Mouse (Mus musculus): ENCODE measurements around the gene Fam3b. TPM values are rescaled to one million over a fixed set of nuclear protein-coding genes. Genes with fewer than 3 reads are reported as not detected.

Fam3b gene
- polyA plus RNA-seq, 1 experiment from 2014 or later, result not detected

DNA sequence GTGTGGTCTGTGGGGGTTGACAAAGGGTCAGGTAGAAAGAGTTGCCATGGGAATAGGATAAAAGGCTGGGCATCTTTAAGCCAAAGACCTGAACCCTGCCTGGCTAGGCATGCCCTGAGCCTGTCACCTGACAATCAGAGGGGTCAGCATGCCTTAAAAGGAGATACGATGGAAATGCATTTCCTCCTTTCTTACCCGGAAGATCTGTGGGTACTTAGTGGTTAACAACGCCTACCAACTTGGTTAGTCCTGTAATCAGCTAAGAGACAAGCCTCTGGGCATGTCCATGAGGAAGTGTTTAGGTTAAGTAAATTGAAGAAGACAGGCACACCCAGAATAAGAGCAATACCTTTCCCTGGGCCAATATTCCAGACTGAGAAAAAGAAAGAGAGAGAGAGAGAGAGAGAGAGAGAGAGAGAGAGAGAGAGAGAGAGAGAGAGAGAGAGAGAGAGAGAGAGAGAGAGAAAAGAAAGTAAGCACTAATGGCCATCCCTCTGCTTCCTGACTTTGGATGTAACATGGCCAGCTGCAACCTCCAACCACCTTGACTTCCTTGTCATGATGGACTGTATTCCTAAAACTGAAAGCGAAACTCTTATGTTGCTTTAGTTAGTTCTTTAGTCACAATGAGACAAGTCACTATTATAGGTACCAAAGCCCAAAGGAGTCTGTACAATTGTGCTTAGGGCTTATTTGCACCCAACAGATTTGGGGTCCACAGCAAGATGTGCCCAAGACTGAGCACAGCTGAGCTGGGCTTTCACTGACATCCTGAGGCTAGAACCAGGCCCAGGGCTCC lies 46.4 kb downstream of the Fam3b start:
- H3K4me2 ChIP-seq, result no peak overlapping the region
- no peak overlapping the region for H3K27ac ChIP-seq (ENCODE audit: low read depth, low read length)
- no peaks in the 10 kb centered on the region for H3K27me3 ChIP-seq (ENCODE audit: control insufficient read depth, insufficient read depth, low read length)
- no peaks in the 10 kb centered on the region for H3K4me1 ChIP-seq (ENCODE audit: control insufficient read depth, insufficient read depth, low read length)
- no peaks in the 10 kb centered on the region for H3K36me3 ChIP-seq (ENCODE audit: control insufficient read depth, insufficient read depth, low read length)
- no peaks in the 10 kb centered on the region for H3K9me3 ChIP-seq (ENCODE audit: control insufficient read depth, low read length)
- WGBS, result 78% methylated on average over 4 of the region's 4 CpGs
- H3K4me3 ChIP-seq (ENCODE audit: low read depth, low read length), result no peak overlapping the region
- DNase-seq (ENCODE audit: low spot score, missing footprints) (no peak), ATAC-seq (ENCODE audit: low FRiP score) (no peak)
- H3K9ac ChIP-seq (ENCODE audit: low read length), result no peak overlapping the region

DNA sequence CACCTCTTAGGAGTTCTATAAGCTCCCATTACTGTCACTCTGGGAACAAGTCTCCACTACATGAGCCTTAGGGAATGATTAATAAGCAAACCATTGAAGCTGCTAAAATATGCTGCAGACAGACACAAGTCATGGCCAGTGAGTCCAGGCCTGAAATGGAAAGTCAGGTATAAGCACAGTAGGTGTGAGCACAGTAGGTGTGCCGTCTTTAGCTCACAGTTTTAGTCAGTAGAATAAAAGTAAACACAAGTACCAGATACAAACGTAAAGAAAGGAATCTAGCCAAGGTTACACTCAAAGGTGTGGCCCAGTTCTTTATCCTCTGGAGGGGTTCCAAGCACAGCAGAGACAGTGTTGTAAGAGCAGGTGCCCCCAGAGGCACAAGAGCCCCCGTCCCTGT lies 47.1 kb downstream of the Fam3b start:
- ATAC-seq (ENCODE audit: low FRiP score) (no peak), DNase-seq (ENCODE audit: low spot score, missing footprints) (no peak)
- Histone ChIP-seq H3K4me3 (ENCODE audit: low read depth, low read length) (no peak overlapping the region), H3K9me3 (ENCODE audit: control insufficient read depth, low read length) (no peaks in the 10 kb centered on the region), H3K27me3 (ENCODE audit: control insufficient read depth, insufficient read depth, low read length) (no peaks in the 10 kb centered on the region), H3K36me3 (ENCODE audit: control insufficient read depth, insufficient read depth, low read length) (no peaks in the 10 kb centered on the region), H3K27ac (ENCODE audit: low read depth, low read length) (no peak overlapping the region), H3K4me1 (ENCODE audit: control insufficient read depth, insufficient read depth, low read length) (no peaks in the 10 kb centered on the region), H3K4me2 (no peak overlapping the region), H3K9ac (ENCODE audit: low read length) (no peak overlapping the region)
- 87% methylated on average over 3 of the region's 3 CpGs for WGBS

GRCm38 (mm10) chr16:97466182-97466957 lies 48.2 kb downstream of the Fam3b start:
- no peak overlapping the region for H3K4me2 ChIP-seq
- H3K9ac ChIP-seq (ENCODE audit: low read length), result no peak overlapping the region
- H3K9me3 ChIP-seq (ENCODE audit: control insufficient read depth, low read length), result no peaks in the 10 kb centered on the region
- H3K36me3 ChIP-seq (ENCODE audit: control insufficient read depth, insufficient read depth, low read length), result no peaks in the 10 kb centered on the region
- ATAC-seq (ENCODE audit: low FRiP score) (no peak), DNase-seq (ENCODE audit: low spot score, missing footprints) (no peak)
- H3K27ac ChIP-seq (ENCODE audit: low read depth, low read length), result no peak overlapping the region
- H3K4me3 ChIP-seq (ENCODE audit: low read depth, low read length), result no peak overlapping the region
- H3K27me3 ChIP-seq (ENCODE audit: control insufficient read depth, insufficient read depth, low read length), result no peaks in the 10 kb centered on the region
- H3K4me1 ChIP-seq (ENCODE audit: control insufficient read depth, insufficient read depth, low read length), result no peaks in the 10 kb centered on the region
- WGBS, result 52% methylated on average over 4 of the region's 4 CpGs

- Histone ChIP-seq H3K36me3 (ENCODE audit: control insufficient read depth, insufficient read depth, low read length) (no peaks in the 10 kb centered on the region), H3K4me2 (no peak within 1 kb of the TSS), H3K27ac (ENCODE audit: low read depth, low read length) (no peak within 1 kb of the TSS), H3K4me3 (ENCODE audit: low read depth, low read length) (no peak within 1 kb of the TSS), H3K27me3 (ENCODE audit: control insufficient read depth, insufficient read depth, low read length) (no peaks in the 10 kb centered on the region), H3K9ac (ENCODE audit: low read length) (no peak within 1 kb of the TSS), H3K4me1 (ENCODE audit: control insufficient read depth, insufficient read depth, low read length) (no peaks in the 10 kb centered on the region), H3K9me3 (ENCODE audit: control insufficient read depth, low read length) (no peaks in the 10 kb centered on the region)
- ATAC-seq (ENCODE audit: low FRiP score) (peak; percentile 48; the same call in 1 of the 2 replicates), DNase-seq (ENCODE audit: low spot score, missing footprints) (peak; percentile 84)
- WGBS, result 27% methylated on average over 4 of the region's 4 CpGs
These were observed 52.0 kb downstream of the Fam3b start, which contains the start of gene Mx1 for GRCm38 (mm10) chr16:97462481-97463181. Gene Mx1 (minus strand): TSS chr16:97462907.

GRCm38 (mm10) chr16:97461271-97461670 lies 53.3 kb downstream of the Fam3b start:
- Histone ChIP-seq H3K9ac (ENCODE audit: low read length) (no peak overlapping the region), H3K27ac (ENCODE audit: low read depth, low read length) (no peak overlapping the region), H3K9me3 (ENCODE audit: control insufficient read depth, low read length) (no peaks in the 10 kb centered on the region), H3K4me1 (ENCODE audit: control insufficient read depth, insufficient read depth, low read length) (no peaks in the 10 kb centered on the region), H3K36me3 (ENCODE audit: control insufficient read depth, insufficient read depth, low read length) (no peaks in the 10 kb centered on the region), H3K27me3 (ENCODE audit: control insufficient read depth, insufficient read depth, low read length) (no peaks in the 10 kb centered on the region), H3K4me3 (ENCODE audit: low read depth, low read length) (no peak overlapping the region), H3K4me2 (no peak overlapping the region)
- ATAC-seq (ENCODE audit: low FRiP score) (no peak), DNase-seq (ENCODE audit: low spot score, missing footprints) (no peak)
- WGBS, result 71% methylated on average over 2 of the region's 2 CpGs

DNA sequence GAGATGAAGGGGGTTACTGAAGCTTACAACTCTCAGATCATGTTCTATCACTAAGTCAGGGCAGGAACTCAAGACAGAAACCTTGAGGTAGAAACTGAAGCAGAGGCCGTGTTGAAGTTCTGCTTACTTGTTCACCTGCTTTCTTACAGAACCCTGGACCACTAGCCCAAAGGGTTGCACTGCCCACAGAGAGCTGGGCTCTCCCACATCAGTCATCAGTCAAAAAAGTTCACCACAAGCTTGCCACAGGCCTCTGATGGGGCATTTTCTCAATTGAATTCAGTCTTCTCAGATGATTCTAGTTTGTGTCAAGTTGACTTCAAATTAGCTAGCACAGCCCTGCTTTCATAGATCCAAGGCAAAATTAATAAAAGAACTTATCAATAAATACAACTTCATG lies 54.8 kb downstream of the Fam3b start:
- WGBS, result 88% methylated on average over 1 of the region's 1 CpGs
- H3K27me3 ChIP-seq (ENCODE audit: control insufficient read depth, insufficient read depth, low read length), result no peaks in the 10 kb centered on the region
- no peak overlapping the region for H3K4me3 ChIP-seq (ENCODE audit: low read depth, low read length)
- DNase-seq (ENCODE audit: low spot score, missing footprints) (no peak), ATAC-seq (ENCODE audit: low FRiP score) (no peak)
- no peaks in the 10 kb centered on the region for H3K9me3 ChIP-seq (ENCODE audit: control insufficient read depth, low read length)
- no peaks in the 10 kb centered on the region for H3K4me1 ChIP-seq (ENCODE audit: control insufficient read depth, insufficient read depth, low read length)
- no peaks in the 10 kb centered on the region for H3K36me3 ChIP-seq (ENCODE audit: control insufficient read depth, insufficient read depth, low read length)
- no peak overlapping the region for H3K4me2 ChIP-seq
- H3K9ac ChIP-seq (ENCODE audit: low read length), result no peak overlapping the region
- H3K27ac ChIP-seq (ENCODE audit: low read depth, low read length), result no peak overlapping the region

DNA sequence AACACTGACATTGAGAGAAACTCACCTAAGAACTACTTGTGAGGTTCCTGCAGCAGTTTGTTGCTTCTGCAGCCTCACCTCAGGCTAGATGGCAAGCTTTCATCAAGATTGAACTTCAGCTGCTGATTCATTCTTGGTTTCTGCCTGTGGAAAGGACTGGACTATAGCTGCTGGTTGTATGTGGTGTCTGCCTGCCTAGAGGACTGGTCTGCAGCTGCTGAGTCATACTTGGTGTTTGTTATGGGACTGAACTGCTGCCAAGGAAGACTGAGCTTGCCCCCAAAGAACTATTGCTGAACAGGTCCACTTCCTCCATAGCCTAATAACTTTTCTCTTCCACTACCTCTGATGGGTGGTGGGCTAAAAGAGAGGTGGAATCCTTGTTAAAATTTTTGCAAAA lies 67.2 kb downstream of the Fam3b start:
- Histone ChIP-seq H3K27me3 (ENCODE audit: control insufficient read depth, insufficient read depth, low read length) (no peaks in the 10 kb centered on the region), H3K4me3 (ENCODE audit: low read depth, low read length) (no peak overlapping the region), H3K9ac (ENCODE audit: low read length) (no peak overlapping the region), H3K4me1 (ENCODE audit: control insufficient read depth, insufficient read depth, low read length) (no peaks in the 10 kb centered on the region), H3K36me3 (ENCODE audit: control insufficient read depth, insufficient read depth, low read length) (no peaks in the 10 kb centered on the region), H3K4me2 (no peak overlapping the region), H3K27ac (ENCODE audit: low read depth, low read length) (no peak overlapping the region), H3K9me3 (ENCODE audit: control insufficient read depth, low read length) (no peaks in the 10 kb centered on the region)
- DNase-seq (ENCODE audit: low spot score, missing footprints) (no peak), ATAC-seq (ENCODE audit: low FRiP score) (no peak)

GRCm38 (mm10) chr16:97443670-97444263 lies 70.8 kb downstream of the Fam3b start:
- WGBS, result 51% methylated on average over 14 of the region's 14 CpGs
- Histone ChIP-seq H3K27ac (ENCODE audit: low read depth, low read length) (no peak overlapping the region), H3K4me2 (no peak overlapping the region), H3K36me3 (ENCODE audit: control insufficient read depth, insufficient read depth, low read length) (no peaks in the 10 kb centered on the region), H3K4me3 (ENCODE audit: low read depth, low read length) (no peak overlapping the region), H3K9me3 (ENCODE audit: control insufficient read depth, low read length) (no peaks in the 10 kb centered on the region), H3K4me1 (ENCODE audit: control insufficient read depth, insufficient read depth, low read length) (no peaks in the 10 kb centered on the region), H3K27me3 (ENCODE audit: control insufficient read depth, insufficient read depth, low read length) (no peaks in the 10 kb centered on the region), H3K9ac (ENCODE audit: low read length) (no peak overlapping the region)
- DNase-seq (ENCODE audit: low spot score, missing footprints), result peak; percentile 90
- ATAC-seq (ENCODE audit: low FRiP score), result peak; percentile 70; the same call in 1 of the 2 replicates

Measured in midbrain, embryonic 11.5 days (tissue).